Mouse (Mus musculus) liver, embryonic 14.5 days (tissue): ENCODE data around the gene Mlph. TPM values are rescaled to one million over a fixed set of nuclear protein-coding genes. Genes with fewer than 3 reads are reported as not detected.

Source experiments
- ATAC-seq: fragments of 200-750 bp; cut with Nextera tagmentation; 2 replicates; pipeline ENCODE4 v1.8.0; 2017; ENCODE audit warnings: moderate number of reproducible peaks, mild to moderate bottlenecking, moderate library complexity; ENCODE audit not compliant: insufficient read depth
- DNase-seq, 3 experiments: peaks; one replicate each; pipeline ENCODE4 v3.0.0-alpha.2; 2012 to 2013; ENCODE audit warnings: low read depth in 3 of 3, low spot score in 3 of 3
- H3K27ac ChIP-seq: fragments of 300-500 bp; sonication (generic); 2 replicates; pipeline ENCODE4 v1.5.1; 2014; ENCODE audit warnings: moderate library complexity, mild to moderate bottlenecking, control low read depth, inconsistent platforms
- H3K27me3 ChIP-seq: fragments of 300-500 bp; sonication (generic); 2 replicates; pipeline ENCODE4 v1.6.1; 2014; ENCODE audit warnings: mild to moderate bottlenecking, low read length, moderate library complexity; ENCODE audit not compliant: control insufficient read depth, insufficient read depth
- H3K36me3 ChIP-seq: fragments of 300-500 bp; sonication (generic); replicated peaks from 2 replicates; pipeline ENCODE4 v1.6.1; 2014; ENCODE audit warnings: low read depth; ENCODE audit not compliant: control insufficient read depth, insufficient read depth
- H3K4me1 ChIP-seq, 2 experiments: fragments of 200-500 bp in 1 of 2; fragments of 300-500 bp in 1 of 2; sonication (generic) in 1 of 2; replicated peaks; 2 replicates each; pipeline ENCODE4 v1.6.1; 2012 to 2014; ENCODE audit warnings: antibody characterized with exemption in 1 of 2, inconsistent platforms in 1 of 2, low read length in 1 of 2; ENCODE audit not compliant: control insufficient read depth in 2 of 2, insufficient read depth in 2 of 2
- H3K4me2 ChIP-seq: fragments of 300-500 bp; sonication (generic); 2 replicates; pipeline ENCODE4 v1.6.1; 2014; ENCODE audit warnings: low read depth, mild to moderate bottlenecking, control low read depth, moderate library complexity
- H3K4me3 ChIP-seq, 2 experiments: fragments of 200-500 bp in 1 of 2; fragments of 300-500 bp in 1 of 2; sonication (generic) in 1 of 2; 2 replicates each; pipeline ENCODE4 v1.5.1; 2012 to 2014; ENCODE audit warnings: low read depth in 2 of 2, low read length in 2 of 2, mild to moderate bottlenecking in 2 of 2, control low read depth in 1 of 2, inconsistent platforms in 1 of 2, moderate library complexity in 1 of 2; ENCODE audit not compliant: insufficient read depth in 1 of 2
- H3K9ac ChIP-seq: fragments of 300-500 bp; sonication (generic); replicated peaks from 2 replicates; pipeline ENCODE4 v1.6.1; 2014; ENCODE audit warnings: mild to moderate bottlenecking, control low read depth, moderate library complexity
- H3K9me3 ChIP-seq: fragments of 300-500 bp; sonication (generic); 2 replicates; pipeline ENCODE4 v1.6.1; 2016; ENCODE audit warnings: low read length, mixed read lengths; ENCODE audit not compliant: control insufficient read depth
- CTCF ChIP-seq: IDR thresholded peaks from 2 replicates; pipeline ENCODE4 v1.5.1; 2016; ENCODE audit warnings: antibody characterized with exemption, low read depth, control low read depth
- EP300 ChIP-seq: IDR thresholded peaks from 2 replicates; pipeline ENCODE4 v1.6.1; 2016; ENCODE audit warnings: antibody characterized with exemption, low read depth
- WGBS: fragments of 180-500 bp; shearing (Covaris S2); extraction: QIAGEN DNeasy Blood & Tissue Kit; methylation state at CpG from one replicate; pipeline ENCODE4 v1.1.7; 2014; ENCODE audit not compliant: insufficient replicate concordance; 5-methylcytosine and 5-hydroxymethylcytosine counted together
- polyA plus RNA-seq, 2 experiments: library from polyadenylated mRNA; depleted of rRNA in 1 of 2; stranded (reverse) in 1 of 2; unstranded in 1 of 2; fragments of >200 nt; fragmentation: Nextera tagmentation in 1 of 2; extraction: Ambion mirVana in 1 of 2; gene quantifications; 2 replicates each; pipeline versions ENCODE4 v1.2.1 to v1.2.3; 2012 to 2014

Gene Mlph
- polyA plus RNA-seq, 2 experiments: 0.01 TPM; not detected in 1

- Histone ChIP-seq H3K27ac (no peak overlapping the region), H3K4me2 (no peak overlapping the region), H3K9ac (no peak overlapping the region), H3K9me3 (no peaks in the 10 kb centered on the region), H3K27me3 (no peaks in the 10 kb centered on the region), H3K4me1 (no peaks in the 10 kb centered on the region), H3K4me3 (no peak overlapping the region), H3K36me3 (no peaks in the 10 kb centered on the region)
- no peak for ATAC-seq
- WGBS: 35% methylated on average over 5 of the region's 5 CpGs
- DNase-seq: no peak
- TF ChIP-seq EP300 (no peak), CTCF (no peak)
Observed at GRCm38 (mm10) chr1:90876486-90877270, 38.2 kb upstream of the Mlph start.

- Histone ChIP-seq H3K27me3 (no peaks in the 10 kb centered on the region), H3K9ac (no peak overlapping the region), H3K4me3 (no peak overlapping the region), H3K36me3 (no peaks in the 10 kb centered on the region), H3K4me1 (no peaks in the 10 kb centered on the region), H3K4me2 (no peak overlapping the region), H3K27ac (no peak overlapping the region), H3K9me3 (no peaks in the 10 kb centered on the region)
- TF ChIP-seq EP300: no peak
- TF ChIP-seq CTCF: no peak
- DNase-seq: no peak
- ATAC-seq: no peak
- 39% methylated on average over 6 of the region's 6 CpGs for WGBS
Observed at GRCm38 (mm10) chr1:90885771-90886460, 29.0 kb upstream of the Mlph start.

- 33% methylated on average over 3 of the region's 3 CpGs for WGBS
- Histone ChIP-seq H3K9me3 (no peaks in the 10 kb centered on the region), H3K9ac (no peak overlapping the region), H3K27me3 (no peaks in the 10 kb centered on the region), H3K4me2 (no peak overlapping the region), H3K27ac (no peak overlapping the region), H3K4me1 (no peaks in the 10 kb centered on the region), H3K4me3 (no peak overlapping the region), H3K36me3 (no peaks in the 10 kb centered on the region)
- no peak for TF ChIP-seq CTCF
- no peak for TF ChIP-seq EP300
- DNase-seq: no peak
- ATAC-seq: no peak
Observed at GRCm38 (mm10) chr1:90894521-90894920, 20.4 kb upstream of the Mlph start.

GRCm38 (mm10) chr1:90895004-90895403 lies 19.9 kb upstream of the Mlph start:
- Histone ChIP-seq H3K4me2 (no peak overlapping the region), H3K27me3 (no peaks in the 10 kb centered on the region), H3K27ac (no peak overlapping the region), H3K4me1 (no peaks in the 10 kb centered on the region), H3K9me3 (no peaks in the 10 kb centered on the region), H3K9ac (no peak overlapping the region), H3K36me3 (no peaks in the 10 kb centered on the region), H3K4me3 (no peak overlapping the region)
- 44% methylated on average over 3 of the region's 3 CpGs for WGBS
- no peak for TF ChIP-seq CTCF
- TF ChIP-seq EP300: no peak
- ATAC-seq (no peak), DNase-seq (no peak)

GRCm38 (mm10) chr1:90896281-90896680 lies 18.6 kb upstream of the Mlph start:
- DNase-seq: no peak
- no peak overlapping the region for H3K27ac ChIP-seq
- H3K4me1 ChIP-seq: no peaks in the 10 kb centered on the region
- WGBS: 72% methylated on average over 4 of the region's 4 CpGs
- no peak overlapping the region for H3K4me2 ChIP-seq
- no peak for ATAC-seq
- no peaks in the 10 kb centered on the region for H3K36me3 ChIP-seq
- no peaks in the 10 kb centered on the region for H3K9me3 ChIP-seq
- no peak for TF ChIP-seq EP300
- no peak for TF ChIP-seq CTCF
- H3K9ac ChIP-seq: no peak overlapping the region
- H3K4me3 ChIP-seq: no peak overlapping the region
- H3K27me3 ChIP-seq: no peaks in the 10 kb centered on the region
